Mouse (Mus musculus) WW6 (cell line): ENCODE results near the gene Gpr157.
"Not testable (repeated sequence)": the region's sequence is repeated elsewhere in the genome, so short reads cannot be mapped to it uniquely, and the experiment has no call there.

Source experiments
- DNase-seq: peaks from one replicate; pipeline ENCODE4 v3.0.0-alpha.2; 2013; ENCODE audit warnings: low read depth, low spot score

Gpr157 gene

DNA sequence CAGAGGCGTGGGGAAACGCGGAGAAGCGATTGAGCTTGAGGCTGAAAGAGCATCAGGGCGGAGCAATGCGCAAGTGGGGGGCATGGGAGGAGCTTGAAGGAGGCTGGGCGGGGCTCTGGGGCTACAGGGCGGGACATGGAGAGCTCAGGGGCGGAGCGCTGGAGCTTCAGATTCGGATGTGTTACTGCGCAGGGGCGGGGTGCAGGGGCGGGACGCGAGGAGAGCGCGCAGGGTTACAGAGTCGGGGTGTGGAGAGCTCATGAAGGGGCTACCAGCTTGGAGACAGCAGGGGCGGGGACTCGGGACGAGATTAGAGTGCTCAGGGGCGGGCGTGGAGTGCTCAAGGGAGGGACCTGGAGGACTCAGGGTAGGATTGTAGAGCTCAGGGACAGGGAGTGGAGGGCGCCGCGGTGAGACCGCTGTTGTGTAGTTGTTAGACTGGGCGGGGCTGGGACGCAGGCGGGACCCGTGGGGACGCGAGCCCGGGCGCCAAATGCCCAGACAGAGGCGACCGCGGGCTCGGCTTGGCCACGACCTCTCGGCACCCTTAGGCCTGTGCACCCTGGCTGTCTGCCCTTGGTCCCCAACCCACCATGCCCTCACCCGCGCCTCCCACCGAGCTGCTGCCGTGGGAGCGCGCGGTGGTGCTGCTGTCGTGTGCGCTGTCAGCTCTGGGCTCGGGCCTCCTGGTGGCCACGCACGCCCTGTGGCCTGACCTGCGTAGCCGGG lies at the start of gene Gpr157:
Gene Gpr157, plus strand, starts transcription at position 205 of the 729 bp plus-strand sequence.
- peak; percentile 89 for DNase-seq

DNA sequence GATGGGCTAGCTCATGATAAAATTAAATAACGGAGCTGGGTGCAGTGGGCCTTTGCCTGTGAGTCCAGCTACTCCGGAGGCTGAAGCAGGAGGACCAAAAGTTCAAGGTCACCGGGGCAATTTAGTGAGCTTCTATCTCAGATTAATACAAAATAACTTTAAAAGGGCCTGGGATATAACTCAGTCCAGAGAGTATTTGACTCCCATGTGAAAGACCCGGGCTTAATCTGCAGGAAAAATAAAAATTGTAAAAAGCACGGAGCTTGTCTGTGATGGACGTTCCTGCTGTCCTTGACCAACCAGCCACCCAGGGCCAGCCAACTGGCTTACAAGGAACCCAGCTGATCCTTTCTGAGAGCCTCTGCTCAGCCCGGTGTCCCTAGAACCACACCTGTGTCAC lies 48.6 kb upstream of the Gpr157 start:
- DNase-seq, result no peak

DNA sequence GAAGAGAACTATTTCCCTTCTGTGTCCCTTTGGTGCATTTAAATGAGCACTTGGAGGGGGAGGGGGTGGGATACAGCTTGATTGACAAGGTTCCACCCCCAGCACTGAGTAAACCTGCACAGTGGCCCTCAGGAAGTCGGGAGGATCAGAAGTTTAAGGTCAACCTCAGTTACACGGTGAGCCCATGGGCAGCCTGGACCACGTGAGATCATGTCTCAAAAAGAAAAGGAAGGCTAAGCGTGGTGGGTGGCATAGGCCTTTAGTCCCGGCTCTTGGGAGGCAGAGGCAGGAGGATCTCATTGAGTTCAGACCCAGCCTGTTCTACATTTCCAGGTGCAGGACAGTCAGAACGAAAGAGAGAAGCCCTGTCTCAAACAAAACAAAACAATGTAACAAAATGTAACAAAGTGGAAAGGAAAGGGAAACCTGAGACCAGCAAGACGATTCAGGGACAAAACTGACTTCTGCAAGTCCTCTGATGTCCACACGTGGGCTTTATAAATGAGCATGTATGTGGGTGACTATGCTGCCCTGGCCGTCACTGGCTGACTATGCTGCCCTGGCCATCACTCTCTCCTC lies 47.1 kb upstream of the Gpr157 start:
- DNase-seq, result no peak

DNA sequence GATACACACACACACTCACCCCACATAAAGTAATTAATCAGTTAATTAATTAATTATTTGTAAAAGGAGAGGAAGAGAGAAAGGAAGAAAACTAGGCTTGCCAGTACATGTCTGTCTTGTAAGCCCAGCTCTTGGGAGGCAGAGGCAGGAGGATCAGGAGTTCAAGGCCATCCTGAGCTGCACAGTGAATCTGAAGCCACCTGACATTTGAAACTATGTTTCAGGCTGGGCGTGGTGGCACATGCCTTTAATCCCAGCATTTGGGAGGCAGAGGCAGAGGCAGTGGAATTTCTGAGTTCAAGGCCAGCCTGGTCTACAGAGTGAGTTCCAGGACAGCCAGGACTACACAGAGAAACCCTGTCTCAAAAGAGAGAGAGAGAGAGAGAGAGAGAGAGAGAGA lies 46.3 kb upstream of the Gpr157 start:
- DNase-seq, result not testable (repeated sequence)

DNA sequence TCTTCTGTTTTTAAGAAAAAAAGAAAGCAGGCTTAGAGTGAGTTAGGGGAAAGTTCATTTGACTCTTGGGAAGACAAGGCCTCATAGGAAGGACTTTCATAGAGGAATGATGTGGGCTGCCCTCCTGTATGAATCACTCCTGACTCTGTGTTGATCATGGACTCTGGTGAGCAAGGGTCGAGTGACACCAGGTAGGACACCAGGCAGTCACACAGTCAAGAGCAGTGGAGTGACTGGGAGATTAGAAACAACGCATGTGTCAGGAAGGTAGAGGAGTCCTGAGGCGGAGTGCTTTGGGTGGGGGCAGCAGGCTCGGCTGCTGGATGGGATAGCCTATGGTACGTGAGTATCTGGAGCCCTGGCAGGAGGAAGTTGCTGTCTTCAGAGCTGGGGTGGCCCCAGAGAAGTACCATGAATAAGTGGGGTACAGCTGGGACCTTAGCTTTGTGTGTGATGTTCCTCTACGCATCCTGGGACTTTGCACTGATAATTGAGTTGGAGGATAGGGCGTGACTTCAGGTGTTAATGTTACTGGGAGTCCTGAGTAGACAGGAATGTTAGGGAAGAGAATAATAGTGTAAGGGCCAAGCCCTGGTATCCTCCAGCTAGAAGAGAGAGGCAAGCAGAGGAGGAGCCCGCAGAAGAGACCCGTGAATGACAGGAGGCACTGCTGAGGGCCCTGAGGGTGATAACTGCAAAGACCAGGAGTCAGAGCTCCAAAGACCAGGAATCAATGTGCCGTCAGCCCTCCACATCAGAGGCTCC lies 45.6 kb upstream of the Gpr157 start:
- no peak for DNase-seq

DNA sequence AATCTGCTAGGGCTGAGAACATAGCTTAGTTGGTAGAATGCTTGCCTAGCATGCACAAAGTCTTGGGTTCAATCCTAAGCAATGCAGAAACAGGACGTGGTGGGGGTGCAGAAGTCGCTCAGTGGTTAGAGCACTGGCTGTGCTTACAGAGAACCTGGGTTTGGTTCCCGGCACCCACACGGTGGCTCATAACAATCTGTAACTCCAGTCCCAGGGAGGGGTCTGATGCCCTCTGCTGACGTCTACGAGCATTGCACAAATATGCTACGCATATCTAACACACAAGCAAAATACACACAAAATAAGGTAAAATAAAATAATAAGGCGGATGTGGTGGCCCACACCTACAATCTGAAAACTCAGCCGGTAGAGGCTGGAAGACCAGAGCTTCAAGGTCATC lies 43.6 kb upstream of the Gpr157 start:
- DNase-seq, result no peak

DNA sequence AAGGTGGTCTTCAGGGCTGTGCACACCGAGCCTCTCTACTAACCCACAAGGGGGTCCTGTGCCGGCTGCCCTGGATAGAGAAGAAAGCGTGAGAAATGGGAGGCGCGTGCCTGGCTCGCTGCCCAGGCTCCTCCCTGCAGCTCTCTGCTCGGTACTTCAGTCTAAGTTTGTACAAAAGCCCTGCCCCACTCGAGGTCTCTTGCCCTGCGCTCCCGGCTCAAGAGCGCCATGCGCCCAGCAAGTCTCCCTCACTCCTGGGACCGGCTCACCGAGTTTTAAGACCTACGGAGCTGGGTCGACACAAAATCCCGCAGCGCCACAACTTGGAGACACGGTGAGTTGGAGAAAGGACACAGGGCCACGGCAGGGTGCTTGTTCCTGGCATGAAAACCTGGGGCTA lies 39.1 kb upstream of the Gpr157 start:
- DNase-seq, result no peak

DNA sequence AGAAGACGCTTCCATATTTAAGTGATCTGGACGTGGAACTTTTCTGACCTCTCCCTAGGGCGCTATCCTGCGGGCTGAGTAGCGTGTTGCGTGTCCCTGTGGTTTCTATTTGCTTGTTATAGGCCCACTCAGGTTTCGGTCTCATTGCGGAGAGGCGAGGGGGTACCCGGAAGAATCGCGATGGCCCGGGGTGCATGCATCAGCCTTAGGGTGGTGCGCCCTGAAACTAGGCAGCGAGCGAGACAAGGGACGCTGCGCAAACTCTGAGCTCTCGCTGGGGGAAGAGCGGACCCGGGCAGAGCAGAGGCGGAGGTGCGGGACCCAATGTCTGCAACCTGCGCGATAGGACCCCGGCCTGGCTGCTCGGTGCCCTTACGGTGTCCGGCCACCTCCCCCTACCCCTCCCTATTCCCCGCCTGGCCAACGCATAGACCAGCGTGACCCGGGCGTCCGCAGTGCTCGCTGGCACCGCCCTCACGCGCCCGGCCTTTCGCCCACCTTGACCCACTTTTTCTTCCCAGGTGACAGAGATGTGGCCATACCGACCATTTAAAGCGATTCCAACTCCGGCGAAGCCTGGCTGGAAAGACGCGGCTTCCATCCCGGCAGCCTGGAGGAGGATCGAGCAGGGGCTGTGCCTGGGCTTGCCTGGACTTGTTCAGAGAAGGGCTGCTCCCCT lies 38.5 kb upstream of the Gpr157 start:
- no peak for DNase-seq

DNA sequence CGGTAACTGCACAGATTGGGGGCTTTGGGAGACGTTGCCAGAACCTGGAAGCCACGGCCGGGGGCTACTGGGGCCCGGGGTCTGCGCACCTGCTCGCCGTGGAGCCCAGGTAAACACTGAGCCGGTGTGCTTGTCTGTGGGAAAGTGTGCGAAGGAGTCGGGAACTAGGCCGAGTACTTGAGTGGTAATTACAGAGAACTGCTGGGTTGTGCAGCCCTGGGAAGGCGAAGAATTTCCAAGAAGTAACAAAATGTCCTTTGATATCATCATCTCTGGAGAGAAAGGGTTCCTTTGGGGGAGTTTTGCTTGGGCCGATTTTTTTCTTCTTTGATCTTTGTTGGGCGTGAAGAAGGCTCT lies 38.0 kb upstream of the Gpr157 start:
- no peak for DNase-seq

DNA sequence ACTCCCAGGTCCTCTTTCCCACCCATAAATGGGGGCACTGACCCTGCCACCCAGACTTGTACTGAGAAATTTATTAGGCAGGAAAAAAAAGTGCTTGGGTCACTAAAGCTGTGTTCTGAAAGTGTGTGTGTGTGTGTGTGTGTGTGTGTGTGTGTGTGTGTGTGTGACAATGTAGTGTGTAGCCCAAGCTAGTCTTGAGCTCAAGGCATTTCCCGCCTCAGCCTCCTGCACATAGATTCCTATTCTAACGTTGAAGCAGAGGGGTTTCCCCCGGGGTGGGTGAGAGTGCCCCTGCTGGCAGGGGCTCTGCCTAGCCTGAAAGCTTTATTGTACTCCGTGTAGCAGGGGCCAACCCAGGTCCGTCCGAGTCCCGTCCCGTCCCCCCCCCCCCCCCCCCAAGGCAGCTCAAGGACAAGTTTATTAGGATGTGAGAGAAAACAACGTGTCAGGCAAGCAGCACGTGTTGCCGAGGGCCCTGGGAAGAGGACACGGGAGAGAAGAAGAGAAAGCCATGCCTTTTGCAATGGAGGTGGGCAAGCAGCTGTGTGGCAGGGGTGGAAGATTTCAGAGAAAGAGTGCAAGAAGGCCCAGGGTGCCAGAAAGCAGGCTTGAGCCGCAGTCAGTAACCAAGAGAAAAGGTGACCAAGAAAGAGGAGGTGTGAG lies 37.5 kb upstream of the Gpr157 start:
- DNase-seq, result no peak

DNA sequence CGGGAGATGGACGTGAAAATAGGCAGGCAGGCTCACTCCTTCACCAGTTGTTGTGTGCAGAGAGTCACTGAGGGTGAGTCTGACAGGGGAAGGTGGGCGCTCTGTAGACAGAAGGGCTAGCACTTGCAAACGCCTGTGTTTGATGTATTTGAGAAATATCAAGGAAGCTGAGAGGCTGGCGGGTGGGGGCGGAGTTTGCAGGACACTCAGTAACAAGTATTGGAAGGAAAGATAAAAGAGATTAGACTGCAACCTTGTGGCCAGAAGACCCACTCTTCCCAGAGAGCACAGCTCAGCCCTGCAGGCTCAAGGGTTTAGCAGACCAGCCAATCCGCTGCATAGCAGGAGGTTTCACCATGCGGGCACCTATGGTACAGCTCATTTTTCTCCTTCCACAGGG lies 35.7 kb upstream of the Gpr157 start:
- no peak for DNase-seq

DNA sequence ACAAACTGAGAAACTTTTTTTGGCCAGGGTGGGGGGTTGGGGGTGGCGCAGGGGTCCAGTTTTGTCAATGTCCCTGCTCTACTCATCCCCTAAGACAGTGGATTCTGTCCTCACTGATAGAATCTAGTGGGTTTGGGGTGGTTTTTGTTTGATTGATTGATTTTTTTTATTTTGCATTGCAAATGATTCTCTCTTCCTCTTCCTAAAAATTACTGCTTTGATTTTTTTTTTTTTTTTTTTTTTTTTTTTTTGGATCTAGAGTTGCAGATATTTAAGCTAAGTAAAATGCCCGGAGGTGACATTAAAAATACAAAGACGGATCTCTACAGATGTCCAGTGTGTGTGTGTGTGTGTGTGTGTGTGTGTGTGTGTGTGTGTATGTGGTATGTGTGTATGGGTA lies 34.8 kb upstream of the Gpr157 start:
- no peak for DNase-seq

DNA sequence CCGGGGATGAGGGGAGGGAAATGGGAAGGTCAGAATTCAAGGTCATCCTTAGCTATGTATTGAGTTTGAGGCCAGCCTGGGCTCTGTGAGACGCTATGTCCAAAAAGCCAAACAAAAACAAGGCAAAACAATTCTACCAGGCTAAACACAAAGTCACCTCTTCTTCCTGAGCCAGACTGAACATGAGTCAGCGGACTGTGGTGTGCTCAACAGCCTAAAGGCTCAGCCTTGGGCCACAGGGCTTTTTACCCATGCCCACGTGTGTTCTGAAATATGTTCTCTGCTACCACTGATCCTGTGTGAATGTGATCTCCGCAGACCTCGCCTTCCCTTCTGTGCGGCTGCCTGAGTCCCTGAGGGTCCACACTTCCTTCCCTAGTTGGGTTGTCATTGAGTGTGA lies 31.0 kb upstream of the Gpr157 start:
- DNase-seq, result no peak

DNA sequence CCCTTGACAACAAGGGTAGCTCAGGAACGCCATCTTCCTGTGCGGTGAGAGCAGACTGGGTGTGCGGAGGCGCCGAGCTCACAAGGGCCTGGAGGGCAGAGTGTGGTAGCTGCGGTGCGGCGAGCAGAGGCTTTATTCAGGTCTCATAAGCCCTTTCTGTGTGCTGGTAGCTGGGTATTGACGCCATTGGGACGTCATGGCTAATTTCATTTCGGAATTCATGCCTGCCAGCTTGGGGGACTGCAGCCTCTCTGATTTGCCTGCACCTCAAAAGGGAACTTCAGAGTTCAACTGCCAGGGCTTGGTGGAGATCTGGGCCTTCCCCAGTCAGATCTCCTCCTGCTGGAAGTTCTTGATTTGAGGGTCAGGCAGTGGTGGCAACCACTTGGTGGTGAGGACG lies 29.4 kb upstream of the Gpr157 start:
- no peak for DNase-seq

DNA sequence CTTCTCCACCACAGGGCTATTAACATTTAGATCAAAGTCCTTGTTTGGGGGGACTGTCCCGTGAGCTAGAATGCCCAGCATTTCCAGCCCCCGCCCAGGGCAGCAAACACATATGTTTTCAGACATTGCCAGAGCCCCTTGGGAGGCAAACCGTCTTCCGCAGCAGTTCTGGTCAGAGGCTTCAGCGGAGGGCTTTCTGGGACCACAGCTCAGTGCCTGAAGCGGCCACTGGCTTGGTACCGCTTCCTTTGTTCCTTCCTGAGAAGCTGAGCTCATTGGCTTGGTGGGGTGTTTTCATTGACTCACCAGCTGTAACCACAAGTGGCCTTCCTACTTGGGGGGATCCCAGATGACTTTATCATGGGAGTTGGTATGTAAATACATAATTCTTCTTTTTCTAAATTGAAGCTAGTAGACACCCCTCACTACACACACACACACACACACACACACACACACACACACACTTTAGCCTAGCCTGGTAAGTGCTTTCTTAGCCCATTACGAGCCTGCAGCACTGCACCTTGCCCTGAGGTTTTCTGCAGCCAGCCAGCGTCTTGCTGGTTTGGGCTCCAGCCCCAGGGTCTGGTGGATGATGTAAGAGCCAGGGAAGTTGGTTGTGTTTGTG lies 27.2 kb upstream of the Gpr157 start:
- DNase-seq, result no peak

DNA sequence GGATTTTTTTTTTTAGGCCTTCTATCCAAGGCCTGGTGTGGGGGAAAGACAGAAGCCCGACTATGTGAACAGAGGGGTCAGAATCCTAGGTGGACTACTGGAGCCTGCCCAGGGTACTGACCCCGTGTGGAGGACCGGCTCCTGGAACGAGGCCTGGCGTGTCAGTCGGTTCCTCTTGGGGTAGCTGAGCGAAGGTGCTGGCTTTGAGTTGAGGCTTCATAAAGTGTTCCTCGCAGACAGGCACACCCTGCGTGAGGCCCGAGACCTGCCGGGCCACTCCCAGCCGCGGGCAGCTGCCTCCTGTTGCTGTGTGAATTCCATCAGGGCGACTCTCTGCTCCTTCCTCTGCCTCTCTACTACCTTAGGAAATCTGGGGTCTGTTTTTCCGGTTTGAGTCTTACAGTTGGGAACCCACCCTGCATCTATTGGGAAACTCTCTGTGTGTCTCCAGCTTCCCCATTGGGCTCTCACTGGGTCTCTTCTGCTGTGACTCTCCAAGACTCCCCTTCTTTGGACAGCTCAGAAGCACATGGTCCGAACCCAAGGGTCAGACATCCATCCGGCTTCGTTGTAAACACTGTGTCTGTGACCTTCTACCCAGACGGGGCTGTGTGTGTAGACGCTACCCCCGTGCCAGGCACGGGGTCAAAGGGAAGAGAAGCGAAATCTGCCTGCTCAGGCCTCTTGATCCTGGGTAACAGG lies 26.5 kb upstream of the Gpr157 start:
- no peak for DNase-seq

DNA sequence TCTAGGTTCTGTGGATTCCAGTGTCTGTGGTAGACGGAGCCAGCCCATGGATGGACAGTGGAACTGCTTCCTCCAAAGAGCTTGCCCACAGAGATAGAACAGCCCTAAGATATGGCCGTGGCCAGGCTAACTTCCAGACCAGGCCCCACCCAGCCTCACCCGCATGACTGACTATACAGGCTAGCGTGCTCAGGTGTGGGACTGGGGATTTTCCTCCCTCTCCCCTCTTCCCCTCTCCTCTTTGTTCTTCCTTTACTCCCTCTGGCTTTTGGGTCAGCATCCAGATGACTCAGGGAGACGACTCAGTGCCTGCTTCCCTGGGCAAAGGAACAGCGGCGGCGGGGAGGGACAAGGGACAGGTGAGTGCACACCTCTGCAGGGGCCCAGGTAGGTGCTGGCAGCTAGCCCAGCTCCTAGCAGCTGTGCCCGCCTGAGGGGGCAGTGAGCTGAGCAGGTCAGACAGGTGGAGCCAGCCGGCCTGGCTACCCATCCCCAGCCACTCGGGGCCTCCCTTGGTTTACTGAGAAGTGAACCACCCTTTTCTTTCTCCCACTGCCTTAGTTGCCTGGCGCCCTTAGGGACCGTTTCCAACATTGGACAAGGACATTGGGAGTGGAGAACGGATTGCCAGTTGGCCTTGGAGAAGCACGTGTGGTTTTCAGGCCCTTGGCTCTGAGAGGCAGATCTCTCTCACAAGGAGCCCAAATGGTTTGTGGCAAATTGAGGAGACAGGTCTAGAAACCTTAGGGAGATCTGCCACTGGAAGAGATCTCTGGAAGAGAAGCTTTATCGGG lies 25.5 kb upstream of the Gpr157 start:
- DNase-seq, result no peak

DNA sequence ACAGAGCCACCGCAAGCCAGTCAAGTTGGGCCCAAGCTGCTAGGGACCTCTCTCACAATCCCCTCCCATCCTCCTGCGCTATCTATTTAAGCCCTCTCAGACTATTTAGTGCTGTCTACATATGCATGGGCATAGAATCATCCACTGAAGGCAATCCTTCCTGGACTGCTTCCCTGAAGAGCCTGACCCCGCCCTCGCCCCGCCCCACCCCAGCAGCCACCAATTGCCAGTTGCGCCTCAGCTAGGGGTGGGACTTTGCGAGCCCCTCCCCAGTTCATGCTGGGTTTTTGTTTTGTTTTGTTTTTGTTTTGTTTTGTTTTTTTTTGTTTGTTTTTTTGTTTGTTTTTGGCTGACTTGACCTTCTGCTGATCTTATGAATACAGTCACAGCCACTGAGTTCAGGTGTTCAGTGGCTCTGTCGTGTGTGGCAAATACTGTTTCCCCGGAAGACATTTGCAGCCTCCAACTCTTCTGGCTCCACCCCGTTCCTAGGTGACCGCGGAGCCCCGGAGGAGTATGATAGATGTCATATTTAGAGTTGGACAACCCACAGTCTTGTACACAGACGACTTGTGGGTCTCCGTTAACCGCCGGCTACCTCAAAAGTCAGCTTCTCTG lies 20.4 kb upstream of the Gpr157 start:
- DNase-seq, result no peak

DNA sequence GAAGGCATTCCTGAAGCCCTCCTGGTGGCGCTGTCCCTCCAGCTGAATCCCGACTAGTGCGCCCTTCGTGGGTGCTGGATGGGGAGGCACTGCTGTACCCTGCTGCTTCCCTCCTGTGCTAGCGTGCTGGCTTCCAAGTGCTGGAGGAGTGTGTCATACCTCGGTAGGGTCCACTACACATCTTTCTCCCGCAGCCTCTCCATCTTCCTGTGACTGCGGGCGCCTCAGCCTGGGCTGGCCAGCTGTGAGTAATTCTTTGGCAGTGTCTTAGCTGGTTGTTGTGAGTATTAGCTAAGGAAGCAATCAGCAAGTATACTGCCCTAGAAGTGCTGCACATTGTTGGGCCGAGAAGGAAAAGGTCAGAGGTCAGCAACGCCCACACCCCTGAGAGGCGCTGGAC lies 18.9 kb upstream of the Gpr157 start:
- DNase-seq, result no peak

DNA sequence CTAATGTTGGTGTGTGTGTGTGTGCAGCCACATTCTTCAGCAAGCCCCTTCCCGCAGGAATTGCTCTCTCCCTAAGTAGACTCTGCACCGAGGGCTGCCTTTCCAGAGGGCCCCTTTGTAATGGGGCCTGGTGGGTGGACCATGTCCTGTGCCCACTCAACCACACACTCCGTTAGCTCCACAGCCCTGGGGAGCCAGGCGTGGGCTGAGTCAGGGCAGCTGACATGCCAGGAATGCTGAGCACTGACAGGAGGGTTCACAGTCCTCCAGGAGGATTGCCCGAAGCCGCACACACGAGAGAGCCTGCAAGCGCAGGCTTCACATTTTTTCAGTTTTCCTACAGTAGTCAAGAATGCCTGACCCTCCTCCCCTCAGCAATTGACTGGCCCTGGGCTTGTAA lies 17.0 kb upstream of the Gpr157 start:
- no peak for DNase-seq
